Mouse (Mus musculus) hindbrain, postnatal 0 days (tissue): Measurements from ENCODE around the gene Prl3a1. TPM values are rescaled to one million over a fixed set of nuclear protein-coding genes. Genes with fewer than 3 reads are reported as not detected.

Experiments used
- ATAC-seq: fragments of 200-750 bp; cut with Nextera tagmentation; 2 replicates; pipeline ENCODE4 v1.8.0; 2017; ENCODE audit warnings: mild to moderate bottlenecking, moderate TSS enrichment, moderate library complexity
- DNase-seq: peaks from one replicate; pipeline ENCODE4 v3.0.0-alpha.2; 2015; ENCODE audit warnings: low spot score
- H3K27ac ChIP-seq: fragments of 300-500 bp; sonication (generic); 2 replicates; pipeline ENCODE4 v1.5.1; 2014; ENCODE audit warnings: mild to moderate bottlenecking
- H3K27me3 ChIP-seq: fragments of 300-500 bp; sonication (generic); 2 replicates; pipeline ENCODE4 v1.6.1; 2014; ENCODE audit warnings: low read length, mixed read lengths; ENCODE audit not compliant: insufficient read depth
- H3K36me3 ChIP-seq: fragments of 300-500 bp; sonication (generic); 2 replicates; pipeline ENCODE4 v1.6.1; 2014; ENCODE audit warnings: low read length, mixed read lengths; ENCODE audit not compliant: insufficient read depth
- H3K4me1 ChIP-seq: fragments of 300-500 bp; sonication (generic); 2 replicates; pipeline ENCODE4 v1.6.1; 2014; ENCODE audit warnings: antibody characterized with exemption, low read length, mixed read lengths; ENCODE audit not compliant: insufficient read depth
- H3K4me2 ChIP-seq: fragments of 300-500 bp; sonication (generic); 2 replicates; pipeline ENCODE4 v1.6.1; 2014; ENCODE audit warnings: low read depth, mild to moderate bottlenecking, low read length, moderate library complexity, mixed read lengths
- H3K4me3 ChIP-seq: fragments of 300-500 bp; sonication (generic); 2 replicates; pipeline ENCODE4 v1.5.1; 2014; ENCODE audit warnings: low read length
- H3K9ac ChIP-seq: fragments of 300-500 bp; sonication (generic); replicated peaks from 2 replicates; pipeline ENCODE4 v1.6.1; 2014; ENCODE audit warnings: mild to moderate bottlenecking, low read length, moderate library complexity, mixed read lengths
- H3K9me3 ChIP-seq: fragments of 300-500 bp; sonication (generic); 2 replicates; pipeline ENCODE4 v1.6.1; 2016; ENCODE audit warnings: low read length, mixed read lengths
- CTCF ChIP-seq: IDR thresholded peaks from 2 replicates; pipeline ENCODE4 v1.5.1; 2016; ENCODE audit warnings: antibody characterized with exemption, control low read depth, low read depth
- WGBS: fragments of 180-500 bp; shearing (Covaris S2); extraction: QIAGEN DNeasy Blood & Tissue Kit; methylation state at CpG from one replicate; pipeline ENCODE4 v1.1.7; 2014; 5-methylcytosine and 5-hydroxymethylcytosine counted together
- polyA plus RNA-seq: library from polyadenylated mRNA; unstranded; fragments of >200 nt; fragmentation: Nextera tagmentation; extraction: Ambion mirVana; gene quantifications from 2 replicates; pipeline ENCODE4 v1.2.1, GENCODE M21; 2015
- total RNA-seq: library from RNA; depleted of rRNA; stranded (reverse); fragments of >200 nt; gene quantifications from 2 replicates; pipeline ENCODE4 v1.2.3, GENCODE M21; 2014; rRNA removed

Prl3a1 gene
- not detected in 2 replicates for total RNA-seq
- not detected in 2 replicates for polyA plus RNA-seq

DNA sequence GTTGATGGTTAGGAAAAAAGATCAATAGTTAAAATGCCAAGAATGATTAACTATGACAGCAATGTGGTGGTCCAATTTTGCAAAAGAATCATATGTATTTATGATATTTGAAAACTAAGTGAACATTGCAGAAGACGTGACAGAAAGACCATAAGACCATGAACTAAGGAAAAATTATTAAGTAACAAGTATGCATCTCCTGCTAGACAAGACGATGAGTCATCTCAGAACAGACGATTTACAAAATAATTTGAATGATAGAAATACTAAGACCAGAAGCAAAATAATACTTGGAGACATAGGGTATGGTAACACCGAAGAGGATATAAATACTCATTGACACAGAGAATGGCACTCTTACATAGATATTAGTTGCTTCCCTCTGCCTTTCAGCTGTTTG lies at the start of gene Prl3a1:
Gene Prl3a1, plus strand, starts transcription at position 301 of the 400 bp plus-strand sequence.
- H3K9ac ChIP-seq = no peak within 1 kb of the TSS
- DNase-seq (no peak), ATAC-seq (no peak)
- H3K36me3 ChIP-seq = no peaks in the 10 kb centered on the region
- no peak within 1 kb of the TSS for H3K27ac ChIP-seq
- no peaks in the 10 kb centered on the region for H3K9me3 ChIP-seq
- TF ChIP-seq CTCF = no peak
- H3K4me1 ChIP-seq = no peaks in the 10 kb centered on the region
- H3K4me2 ChIP-seq = no peak within 1 kb of the TSS
- 93% methylated on average over 4 of the region's 4 CpGs for WGBS
- no peaks in the 10 kb centered on the region for H3K27me3 ChIP-seq
- no peak within 1 kb of the TSS for H3K4me3 ChIP-seq

- Histone ChIP-seq H3K4me2 (no peak within 1 kb of the TSS), H3K36me3 (no peaks in the 10 kb centered on the region), H3K27ac (no peak within 1 kb of the TSS), H3K4me1 (no peaks in the 10 kb centered on the region), H3K4me3 (no peak within 1 kb of the TSS), H3K9me3 (no peaks in the 10 kb centered on the region), H3K27me3 (no peaks in the 10 kb centered on the region), H3K9ac (no peak within 1 kb of the TSS)
- ATAC-seq = no peak
- TF ChIP-seq CTCF = no peak
- DNase-seq = no peak
- WGBS = 100% methylated on average over 1 of the region's 1 CpGs
Measured at GRCm38 (mm10) chr13:27241547-27241946, 17.7 kb upstream of the Prl3a1 start, which contains the start of gene Prl3b1. Prl3b1 (plus strand) TSS chr13:27241847.

GRCm38 (mm10) chr13:27312334-27313225 lies 53.3 kb downstream of the Prl3a1 start, which contains the start of gene Prl6a1:
Prl6a1 (plus strand) TSS chr13:27312627.
- ATAC-seq (no peak), DNase-seq (no peak)
- Histone ChIP-seq H3K9ac (no peak within 1 kb of the TSS), H3K4me3 (no peak within 1 kb of the TSS), H3K27ac (no peak within 1 kb of the TSS), H3K4me2 (no peak within 1 kb of the TSS), H3K36me3 (no peaks in the 10 kb centered on the region), H3K4me1 (no peaks in the 10 kb centered on the region), H3K9me3 (no peaks in the 10 kb centered on the region), H3K27me3 (no peaks in the 10 kb centered on the region)
- WGBS = 81% methylated on average over 7 of the region's 7 CpGs
- no peak for TF ChIP-seq CTCF

Other genes starting within 250 kb of the Prl3a1 start
- not detected in 2 replicates for gene Prl, start 201.9 kb upstream of the Prl3a1 start, total RNA-seq
- 0.16 TPM in 1 of 2 replicates, not detected in the other for gene Prl, start 201.9 kb upstream of the Prl3a1 start, polyA plus RNA-seq
- gene Prl3d1, start 165.2 kb upstream of the Prl3a1 start, total RNA-seq = not detected in 2 replicates
- not detected in 2 replicates for gene Prl3d1, start 165.2 kb upstream of the Prl3a1 start, polyA plus RNA-seq
- not detected in 2 replicates for gene Prl3d2, start 137.7 kb upstream of the Prl3a1 start, total RNA-seq
- not detected in 2 replicates for gene Prl3d2, start 137.7 kb upstream of the Prl3a1 start, polyA plus RNA-seq
- gene Prl3d3, start 102.6 kb upstream of the Prl3a1 start, total RNA-seq = not detected in 2 replicates
- gene Prl3d3, start 102.6 kb upstream of the Prl3a1 start, polyA plus RNA-seq = not detected in 2 replicates
- gene Prl3c1, start 62.8 kb upstream of the Prl3a1 start, total RNA-seq = not detected in 2 replicates
- gene Prl3c1, start 62.8 kb upstream of the Prl3a1 start, polyA plus RNA-seq = not detected in 2 replicates
- not detected in 2 replicates for gene Prl3b1, start 17.6 kb upstream of the Prl3a1 start, total RNA-seq
- gene Prl3b1, start 17.6 kb upstream of the Prl3a1 start, polyA plus RNA-seq = not detected in 2 replicates
- not detected in 2 replicates for gene Prl6a1, start 53.2 kb downstream of the Prl3a1 start, total RNA-seq
- gene Prl6a1, start 53.2 kb downstream of the Prl3a1 start, polyA plus RNA-seq = not detected in 2 replicates
- not detected in 2 replicates for gene Prl8a2, start 86.2 kb downstream of the Prl3a1 start, total RNA-seq
- gene Prl8a2, start 86.2 kb downstream of the Prl3a1 start, polyA plus RNA-seq = not detected in 2 replicates
- not detected in 2 replicates for gene Prl2b1, start 131.4 kb downstream of the Prl3a1 start, total RNA-seq
- not detected in 2 replicates for gene Prl2b1, start 131.4 kb downstream of the Prl3a1 start, polyA plus RNA-seq
- not detected in 2 replicates for gene Prl8a6, start 179.3 kb downstream of the Prl3a1 start, total RNA-seq
- gene Prl8a6, start 179.3 kb downstream of the Prl3a1 start, polyA plus RNA-seq = not detected in 2 replicates